Mouse (Mus musculus) CD4-positive helper T cell, adult 2 months (primary cell): Measurements from ENCODE around the gene Exoc6b.

Experiments
- DNase-seq: peaks from one replicate; pipeline ENCODE4 v3.0.0-alpha.2; 2012; ENCODE audit warnings: low read depth, missing footprints, low spot score

Gene Exoc6b

DNA sequence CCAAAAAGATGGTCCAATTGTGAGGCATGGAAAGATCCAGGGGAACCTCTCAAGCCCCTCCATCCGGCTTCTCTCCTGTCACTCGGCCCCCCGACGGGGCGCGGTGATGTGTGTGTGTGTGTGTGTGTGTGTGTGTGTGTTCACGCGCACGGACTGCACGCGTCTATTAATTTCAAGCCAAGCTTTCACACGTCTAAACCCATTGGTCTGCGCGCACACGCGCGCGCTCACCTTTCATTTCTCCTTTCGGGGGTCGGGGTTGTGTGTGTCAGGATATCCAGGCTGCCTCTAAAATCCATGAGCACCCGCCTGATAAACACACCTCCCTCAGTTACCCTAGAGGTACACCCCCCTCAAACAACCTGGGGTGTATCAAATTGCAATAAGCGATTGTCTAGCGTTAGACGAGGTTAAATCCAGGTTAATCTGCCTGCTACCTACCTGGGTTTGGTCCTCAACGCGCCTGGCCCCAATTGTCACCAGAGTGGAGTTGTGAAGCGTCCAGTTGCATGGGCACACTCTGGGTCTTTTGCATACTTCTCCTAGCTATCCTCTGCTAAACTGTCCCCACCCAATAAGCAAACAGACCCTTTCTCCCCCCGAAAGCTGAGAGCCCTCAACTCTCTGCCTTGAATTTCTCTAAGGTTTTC is 482.6 kb downstream of the Exoc6b start:
- no peak for DNase-seq

DNA sequence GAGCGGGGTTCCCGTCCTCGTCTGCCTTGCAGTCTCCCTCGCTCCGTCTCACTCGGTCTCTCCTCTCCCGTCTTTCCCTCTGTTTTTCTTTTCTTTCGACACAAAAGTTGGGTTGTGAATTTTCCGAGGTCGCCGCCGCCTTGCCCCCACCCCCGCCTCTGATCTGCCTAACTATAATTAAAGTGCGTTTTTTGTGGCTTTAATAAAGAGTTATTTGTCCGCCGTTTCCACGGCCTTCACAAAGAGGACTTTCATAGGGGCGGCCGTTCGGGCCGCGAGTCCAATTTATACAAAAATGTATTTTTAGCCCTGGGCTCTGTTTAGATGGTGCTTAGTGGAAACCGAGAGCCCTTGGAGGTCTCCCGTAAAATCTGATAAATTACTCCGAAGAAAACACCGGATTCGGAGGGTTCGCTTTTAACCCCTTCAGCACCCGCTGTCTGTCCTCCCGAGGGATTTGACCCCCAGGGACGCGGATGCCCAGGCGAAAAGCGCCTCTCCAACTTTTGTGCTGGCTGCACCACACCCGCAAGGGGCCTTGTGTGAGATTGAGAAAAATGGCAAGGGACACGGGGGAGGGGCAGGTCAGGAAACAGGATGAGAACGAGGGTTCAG is 483.5 kb downstream of the Exoc6b start:
- DNase-seq = no peak

DNA sequence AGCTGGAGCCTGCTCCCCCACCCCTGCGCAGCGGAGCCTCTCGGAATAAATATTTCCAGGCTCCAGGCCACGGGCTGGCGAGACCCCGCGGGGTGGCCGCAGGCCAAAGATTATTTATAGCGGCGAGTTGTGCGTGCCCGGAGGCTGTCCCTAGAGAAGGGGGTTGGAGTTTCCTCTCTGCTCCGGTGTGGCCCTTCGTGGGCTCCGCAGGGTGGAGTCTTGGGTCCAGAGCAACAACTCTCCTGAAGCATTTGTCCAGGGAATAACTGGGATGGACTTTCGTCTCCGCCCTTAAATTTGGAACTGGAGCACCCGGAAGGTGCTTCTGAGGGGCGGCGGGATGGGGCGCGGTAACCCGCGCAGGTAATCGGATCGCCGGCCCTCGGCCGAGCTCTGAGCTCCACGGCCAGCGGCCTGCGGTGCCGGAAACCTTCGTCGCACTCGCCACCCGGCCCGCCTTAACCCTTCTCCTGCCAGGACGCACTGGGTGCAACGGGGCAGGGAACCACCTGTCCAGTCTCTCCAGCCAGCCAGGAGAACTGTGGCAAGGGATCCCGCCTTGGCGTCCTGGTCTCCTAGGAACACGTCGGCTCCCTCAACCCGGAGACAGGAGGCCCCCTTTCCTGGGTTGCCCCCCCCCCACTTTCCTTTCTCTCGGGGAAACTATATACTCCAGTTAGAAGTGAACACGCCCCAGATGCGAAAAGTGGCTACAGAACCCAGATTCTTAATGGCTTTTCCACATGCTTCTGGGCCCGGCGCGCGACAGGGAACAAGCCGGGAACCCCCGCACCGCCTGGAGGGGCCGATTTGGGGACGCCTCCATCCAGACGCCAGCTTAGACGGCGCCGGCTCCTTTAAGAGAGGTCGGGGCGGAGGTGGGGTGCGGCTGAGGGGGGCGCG is 484.3 kb downstream of the Exoc6b start:
- no peak for DNase-seq

DNA sequence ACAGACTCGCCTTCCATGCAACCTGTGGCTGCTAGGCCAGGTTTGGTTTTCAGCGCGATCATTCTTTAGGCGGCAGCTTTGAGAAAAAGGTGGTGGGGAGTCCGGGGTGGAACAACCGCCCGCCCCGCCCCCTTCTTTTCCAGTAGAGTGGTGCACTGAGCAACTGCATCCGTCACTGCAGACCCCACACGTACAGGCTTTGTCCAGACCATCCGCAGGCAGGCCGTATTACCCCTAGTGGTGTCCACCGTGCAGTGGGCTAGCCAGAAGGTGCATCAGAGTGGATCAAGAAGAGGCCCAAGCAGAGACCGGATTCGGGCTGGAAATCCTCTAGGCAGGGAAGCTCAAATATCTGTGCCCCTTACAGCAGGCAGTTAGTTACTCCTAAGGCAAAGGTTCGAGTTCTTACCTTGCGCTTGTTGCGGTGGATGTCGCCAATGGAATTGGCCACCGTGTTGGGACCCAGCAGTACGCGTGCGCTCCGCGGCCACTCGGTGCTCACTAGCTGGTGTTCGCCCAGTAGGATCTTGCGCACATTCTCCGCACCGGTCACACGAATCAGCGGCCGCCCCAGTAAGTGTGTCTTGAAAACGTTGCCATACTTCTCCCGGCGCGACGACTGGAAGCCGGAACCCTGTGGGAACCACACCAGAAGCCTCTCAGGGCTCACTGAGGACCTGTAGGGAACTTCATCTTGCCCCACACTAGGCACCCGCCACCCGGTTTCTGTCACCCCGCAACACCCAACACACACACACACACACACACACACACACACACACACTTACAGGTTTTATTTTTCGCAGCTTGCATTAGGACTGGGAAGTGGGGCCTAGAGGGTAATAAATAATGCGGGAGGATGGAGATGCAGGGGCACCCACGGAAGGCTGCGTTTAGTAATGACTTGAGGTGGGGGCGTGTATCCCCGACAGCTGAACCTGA is 485.2 kb downstream of the Exoc6b start:
- no peak for DNase-seq

DNA sequence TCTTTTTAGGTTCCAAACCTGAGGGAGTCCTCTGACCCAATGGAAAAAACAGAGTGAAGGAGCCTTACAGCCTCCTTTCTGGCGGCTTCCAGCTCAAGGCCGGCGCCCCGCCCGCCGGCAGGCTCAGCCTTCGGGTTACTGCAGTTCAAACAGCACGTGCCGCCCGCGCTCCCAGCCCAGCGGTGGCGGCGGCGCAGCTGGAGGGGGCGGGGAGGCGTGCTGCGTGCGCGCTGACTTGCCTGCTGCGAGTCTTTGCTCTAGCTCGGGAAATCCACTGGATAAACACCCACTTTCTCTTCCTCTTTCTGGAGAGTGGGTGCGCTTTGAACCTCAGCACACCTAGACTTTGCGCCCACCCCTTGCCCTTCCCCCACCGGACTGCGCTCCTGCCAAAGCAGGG is 485.9 kb downstream of the Exoc6b start:
- DNase-seq = peak; percentile 43

DNA sequence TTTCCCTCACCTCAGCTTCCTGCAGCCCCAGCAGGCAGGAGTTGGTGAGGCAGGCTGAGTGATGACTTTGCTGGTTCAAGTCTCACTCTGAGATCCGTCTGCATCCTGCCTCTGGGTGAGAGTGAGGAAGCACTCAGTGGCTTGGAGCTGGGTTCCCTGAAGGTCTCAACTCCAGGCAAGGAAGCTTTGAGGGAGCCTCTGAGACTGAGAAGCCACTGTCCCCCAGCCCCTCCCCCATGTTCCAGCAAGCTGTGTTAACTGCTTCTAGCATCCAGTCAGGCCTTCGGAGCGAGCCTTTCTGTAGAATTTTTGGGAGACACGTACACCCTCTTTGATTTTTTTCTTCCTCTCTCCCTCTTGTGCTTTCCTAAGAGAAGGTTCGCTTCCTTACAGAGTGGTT is 486.5 kb downstream of the Exoc6b start:
- no peak for DNase-seq

DNA sequence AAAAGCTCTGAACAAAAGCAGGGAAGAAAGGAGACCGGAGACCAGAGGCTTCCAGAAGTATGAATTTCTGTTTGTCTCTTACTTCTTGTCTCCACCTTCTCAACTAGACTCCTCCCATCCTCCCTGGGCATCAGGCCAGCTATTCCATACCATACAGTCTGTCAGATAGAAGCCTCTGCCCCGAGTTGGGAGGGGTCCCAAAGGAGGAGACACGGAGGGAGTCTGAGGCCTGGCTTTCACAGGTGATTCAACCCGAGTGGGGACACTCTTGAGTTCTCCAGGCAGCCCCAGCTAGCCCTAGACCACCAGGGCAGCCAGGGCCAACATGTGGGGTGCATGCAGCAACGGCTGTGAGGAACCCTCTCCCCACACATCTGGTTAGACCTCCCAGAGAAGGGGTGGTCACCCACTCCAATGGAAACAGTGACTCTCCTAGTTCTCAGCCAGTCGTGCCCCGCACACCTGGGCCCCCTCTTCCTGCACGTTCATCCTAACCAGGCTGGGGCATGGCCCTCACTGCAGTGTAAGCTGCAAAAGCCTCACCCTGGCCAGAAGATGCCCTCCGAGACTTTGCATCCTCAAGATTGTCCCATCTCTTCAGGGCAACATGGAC is 487.4 kb downstream of the Exoc6b start:
- no peak for DNase-seq

DNA sequence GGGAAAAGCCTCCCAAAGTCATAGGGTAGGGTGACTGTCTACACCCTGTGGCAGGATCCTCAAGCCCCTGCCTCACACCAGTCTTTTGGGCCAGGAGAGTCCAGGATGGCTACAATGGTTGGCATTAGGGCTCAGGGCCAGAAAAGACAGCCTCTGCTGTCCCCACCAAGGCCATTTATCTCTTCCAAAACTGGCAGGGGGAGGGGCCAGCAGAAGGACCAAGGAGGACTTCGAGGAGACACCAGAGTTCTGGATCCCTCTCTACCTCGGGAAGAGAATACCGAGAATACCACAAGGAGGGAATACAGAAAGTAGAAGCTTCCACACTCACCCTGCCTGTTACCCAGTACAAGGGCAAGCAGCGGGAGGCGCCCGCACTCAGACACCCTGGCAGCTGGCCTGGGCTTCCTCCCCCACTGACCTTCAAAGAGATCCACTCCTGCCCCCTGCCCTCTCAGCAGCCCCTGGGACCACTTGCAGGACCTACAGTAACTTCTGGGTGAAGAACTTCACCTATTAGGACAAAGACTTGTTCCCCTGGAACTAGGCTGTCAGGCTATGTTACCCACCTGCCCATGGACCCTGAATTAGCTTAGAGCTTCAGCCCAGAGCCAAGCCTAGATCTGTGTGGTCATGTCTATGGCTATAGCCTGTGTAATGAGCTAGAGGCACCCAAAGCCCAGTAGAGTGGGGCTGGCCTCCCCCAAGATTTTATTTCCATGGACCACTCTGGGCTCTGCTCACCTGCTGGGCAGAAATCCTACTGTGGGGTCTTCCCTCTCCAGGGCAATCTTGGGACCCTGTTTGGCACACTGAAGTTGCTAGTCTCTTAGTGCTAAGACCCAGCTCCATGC is 488.1 kb downstream of the Exoc6b start:
- no peak for DNase-seq

DNA sequence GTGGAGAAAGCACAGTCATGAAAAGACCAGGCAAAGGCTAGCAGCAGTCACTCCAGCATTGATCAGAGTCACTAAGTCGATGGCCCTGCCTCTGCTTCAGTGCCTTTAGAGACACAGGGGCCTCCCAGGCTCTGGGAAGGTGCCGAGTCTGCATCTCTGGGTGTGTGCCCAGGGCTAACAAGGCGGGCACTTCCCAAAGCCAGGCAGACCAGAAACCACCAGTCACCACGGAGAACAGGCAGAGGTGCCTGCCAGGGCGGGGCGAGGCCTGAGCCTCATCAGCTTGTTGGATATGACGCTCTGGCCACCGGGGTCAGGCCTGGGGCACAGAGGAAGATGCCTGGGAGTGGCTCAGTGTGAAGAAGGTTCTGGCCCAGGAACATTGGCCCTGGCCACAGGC is 489.8 kb downstream of the Exoc6b start:
- no peak for DNase-seq

DNA sequence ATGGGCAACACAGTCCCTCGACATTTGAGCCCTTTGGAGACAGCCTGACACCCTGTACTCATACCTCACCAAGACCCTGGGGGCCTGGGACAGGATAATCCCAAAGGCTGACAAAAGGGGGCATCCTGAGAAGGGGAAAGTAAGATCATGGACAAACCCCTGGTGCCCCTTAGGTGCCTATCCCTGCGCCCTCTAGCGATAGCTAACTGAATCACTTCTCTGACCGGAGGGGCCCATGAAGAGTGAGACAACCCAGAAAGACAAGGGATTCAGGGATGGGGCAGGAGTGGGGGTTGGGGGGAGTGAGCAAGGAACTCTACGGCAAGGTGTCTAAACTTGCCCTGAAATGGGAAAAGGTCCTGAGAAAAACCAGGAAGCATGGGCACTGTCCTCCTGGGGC is 490.4 kb downstream of the Exoc6b start:
- DNase-seq = no peak

DNA sequence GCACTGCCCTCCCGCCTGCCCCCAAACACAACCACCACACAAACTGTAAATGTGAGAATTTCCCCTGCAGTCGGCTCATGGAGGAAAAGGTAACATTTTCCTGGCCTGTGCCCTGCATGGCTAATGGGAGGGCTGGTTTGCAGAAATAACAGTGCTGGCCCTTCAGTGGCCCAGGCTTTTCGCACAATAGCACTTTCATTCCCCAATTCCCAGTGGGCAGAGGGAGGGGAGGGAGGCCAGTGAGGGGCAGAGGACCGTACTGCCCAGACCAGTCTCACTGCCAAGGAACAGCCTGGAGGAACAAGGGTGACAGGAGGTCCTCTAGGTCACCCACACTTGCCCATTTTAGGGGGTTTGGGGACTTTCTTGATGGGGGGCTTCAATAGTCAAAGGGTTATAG is 491.4 kb downstream of the Exoc6b start:
- DNase-seq = no peak

DNA sequence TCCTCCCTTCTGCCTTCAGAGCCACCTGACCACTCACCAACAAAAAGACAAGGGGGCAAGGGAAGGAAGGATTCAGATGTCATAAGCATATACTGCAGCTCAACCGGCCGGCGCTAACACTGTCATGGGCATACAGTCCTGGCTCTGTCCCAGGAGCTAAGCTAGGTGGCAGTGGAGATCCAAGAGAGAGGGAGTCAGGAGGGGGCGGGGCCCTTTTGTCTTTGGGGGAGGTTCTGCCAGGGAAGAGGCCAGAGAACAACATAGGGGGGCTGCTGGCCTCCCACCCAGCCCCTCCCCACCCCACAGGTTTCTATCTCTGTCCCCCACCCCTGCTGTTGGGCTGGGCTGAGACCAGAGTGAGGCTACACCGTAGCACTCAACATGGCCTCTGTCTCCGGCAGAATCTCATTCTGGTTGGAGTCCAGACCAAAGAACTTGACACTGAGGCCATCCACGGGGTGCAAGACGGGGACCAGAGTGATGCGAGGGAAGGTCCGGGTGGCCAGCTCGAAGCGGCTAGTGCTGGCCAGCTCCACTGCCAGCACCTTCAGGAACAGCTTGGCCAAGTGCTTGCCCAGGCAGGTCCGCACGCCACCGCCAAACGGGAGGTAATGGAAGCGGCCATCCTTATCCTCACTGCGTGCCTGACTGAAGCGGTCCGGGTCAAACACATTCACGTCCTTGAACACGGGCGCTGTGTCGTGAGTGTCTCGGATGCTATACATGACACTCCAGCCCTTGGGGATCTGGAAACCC is 495.2 kb downstream of the Exoc6b start:
- DNase-seq = no peak

DNA sequence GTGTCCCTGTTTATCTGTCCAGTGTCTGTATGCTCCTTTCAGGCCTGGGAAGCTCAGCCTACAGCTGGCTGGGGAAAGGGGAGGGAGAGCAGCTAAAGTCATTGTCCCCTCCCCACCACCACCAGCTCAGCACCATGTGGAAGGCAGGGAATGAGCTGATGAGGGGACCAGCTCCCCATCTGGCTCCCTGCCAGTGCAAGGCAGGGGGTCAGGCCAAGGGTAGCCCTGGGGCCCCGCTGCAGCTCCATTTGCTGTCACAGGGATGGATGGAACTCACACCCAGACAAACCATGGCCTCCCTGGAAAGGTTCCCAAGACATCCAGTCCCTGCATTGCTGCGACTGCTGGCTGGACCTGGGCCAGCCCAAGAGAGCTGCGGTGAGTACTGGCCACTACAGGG is 499.3 kb downstream of the Exoc6b start:
- no peak for DNase-seq

DNA sequence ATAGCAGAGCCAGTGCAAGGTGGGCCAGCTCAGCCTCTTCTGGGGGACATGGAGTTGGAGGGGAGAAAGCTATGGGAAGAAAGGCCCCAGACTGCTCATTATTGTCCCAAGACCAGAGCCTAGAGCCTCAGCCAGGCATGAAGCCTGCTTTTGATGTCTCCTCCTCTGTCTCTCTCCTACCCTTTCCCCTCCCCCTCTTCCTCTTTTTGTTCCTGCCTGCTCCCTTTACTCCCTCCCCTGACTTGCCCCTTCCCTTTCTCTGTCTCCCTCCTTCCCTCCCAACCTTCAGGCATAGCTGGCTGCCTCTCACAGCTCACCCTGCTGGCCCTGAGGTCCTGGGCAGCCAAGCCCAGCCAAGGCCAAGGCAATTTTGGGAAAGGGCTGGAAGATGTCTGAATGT is 499.7 kb downstream of the Exoc6b start:
- DNase-seq = no peak

DNA sequence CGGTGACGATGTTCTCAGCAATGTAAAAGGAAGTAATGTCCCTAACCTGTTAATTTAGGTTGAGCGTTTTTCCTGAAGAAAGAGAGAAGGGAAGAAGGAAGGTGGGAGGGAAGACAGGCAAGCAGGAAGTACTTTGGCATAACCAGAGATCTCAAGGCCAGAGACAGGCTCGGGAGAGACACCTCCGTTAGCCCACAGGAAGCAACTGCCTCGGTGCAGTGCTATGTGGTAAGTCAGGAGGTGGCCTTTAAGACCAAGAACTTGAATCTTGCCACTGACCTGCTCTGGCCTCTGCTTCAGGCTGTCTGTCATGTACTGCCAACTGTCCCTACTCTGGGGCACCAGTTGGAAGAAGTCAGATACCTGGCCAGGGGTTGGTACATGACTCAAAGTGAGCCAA is 500.4 kb downstream of the Exoc6b start:
- no peak for DNase-seq
